Mouse (Mus musculus): ENCODE measurements around the gene Fnbp1.
A peak's percentile ranks its signal among the peaks of the same experiment; 100 is the strongest.

The Fnbp1 gene

DNA sequence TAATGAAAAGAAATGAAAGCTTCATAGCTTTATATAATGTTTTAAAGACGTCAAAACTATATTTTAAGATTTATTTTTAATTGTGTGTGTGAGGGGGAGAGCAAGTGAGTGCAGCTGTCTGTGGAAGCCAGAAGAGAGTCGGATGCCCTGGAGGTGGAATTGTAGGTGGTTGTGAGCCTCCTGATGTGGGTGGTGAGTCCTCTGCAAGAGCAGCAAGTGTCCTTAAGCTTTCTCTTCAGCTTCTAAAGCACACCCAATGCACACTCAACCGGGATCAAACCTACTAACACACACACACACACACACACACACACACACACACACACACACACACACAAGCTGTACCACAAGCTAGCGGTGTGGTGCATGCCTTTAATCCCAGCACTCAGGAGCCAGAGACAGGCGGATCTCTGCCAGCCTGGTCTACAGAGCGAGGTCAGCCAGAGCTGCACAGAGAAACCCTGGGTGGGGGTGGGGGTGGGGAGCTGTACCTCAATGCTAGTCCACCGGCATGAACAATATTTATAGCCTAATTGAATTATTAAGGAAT, 74.0 kb downstream of the Fnbp1 start:
- DNase-seq (ENCODE audit: low read depth), result no peak

DNA sequence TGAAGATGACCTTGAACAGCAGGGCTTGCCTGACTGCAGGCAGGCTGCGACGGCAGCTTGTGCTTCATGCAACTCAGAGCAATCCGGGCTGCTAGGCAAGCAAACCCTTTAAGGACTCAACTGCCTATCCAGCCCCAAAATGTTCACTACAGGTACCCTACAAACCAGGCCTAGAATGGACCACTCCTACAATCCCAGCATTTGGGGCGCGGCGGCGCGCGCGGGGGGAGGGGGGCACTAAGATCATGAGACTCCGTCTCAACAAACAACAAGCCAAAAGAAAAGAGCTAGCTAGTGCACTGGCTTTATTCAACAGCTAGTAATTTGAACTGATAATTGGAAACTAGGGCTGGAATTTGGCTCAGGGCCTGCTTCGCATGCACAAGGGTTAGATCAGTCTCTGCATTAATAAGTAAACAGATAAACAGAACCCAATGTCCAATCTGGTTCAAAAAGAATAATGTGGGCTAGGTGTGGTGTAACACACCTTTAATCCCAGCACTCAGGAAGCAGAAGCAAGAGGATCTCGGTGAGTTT, 74.7 kb downstream of the Fnbp1 start:
- no peak for DNase-seq (ENCODE audit: low read depth)

DNA sequence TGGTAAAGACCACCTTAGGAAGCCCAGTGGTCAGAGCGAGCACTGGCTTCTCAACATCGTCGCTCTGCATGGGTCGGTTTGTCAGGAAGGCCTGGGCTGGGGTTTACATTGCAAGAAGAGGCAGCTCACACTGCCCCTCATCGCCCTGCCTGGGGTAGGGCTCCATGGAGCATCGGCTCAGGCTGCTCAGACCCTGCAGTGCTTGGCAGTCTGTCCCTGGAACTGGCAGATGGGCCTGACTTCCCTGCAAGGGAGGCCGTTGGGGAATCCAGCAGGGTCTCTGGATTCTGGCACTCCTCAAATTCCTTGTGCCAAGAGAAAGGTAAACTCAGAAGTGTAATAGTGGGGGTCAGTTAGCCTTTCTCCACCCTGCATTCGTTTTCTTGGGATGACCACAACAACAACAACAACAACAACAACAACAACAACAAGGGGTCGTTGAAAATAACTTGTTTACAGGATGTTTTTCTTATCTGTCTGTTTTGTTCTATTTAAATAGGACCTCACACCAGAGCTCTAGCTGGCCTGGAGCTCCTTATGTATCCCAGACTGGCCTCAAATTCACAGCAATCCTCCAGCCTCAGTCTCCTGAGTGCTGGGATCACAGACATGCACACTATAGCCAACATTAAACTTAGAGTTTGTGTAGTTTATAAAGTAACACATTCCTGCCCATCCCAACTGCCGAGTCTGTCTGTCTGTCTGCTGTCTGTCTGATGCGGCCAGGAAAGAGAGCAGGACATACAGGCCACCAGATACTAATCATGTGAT, 75.6 kb downstream of the Fnbp1 start:
- no peak for DNase-seq (ENCODE audit: low read depth)

DNA sequence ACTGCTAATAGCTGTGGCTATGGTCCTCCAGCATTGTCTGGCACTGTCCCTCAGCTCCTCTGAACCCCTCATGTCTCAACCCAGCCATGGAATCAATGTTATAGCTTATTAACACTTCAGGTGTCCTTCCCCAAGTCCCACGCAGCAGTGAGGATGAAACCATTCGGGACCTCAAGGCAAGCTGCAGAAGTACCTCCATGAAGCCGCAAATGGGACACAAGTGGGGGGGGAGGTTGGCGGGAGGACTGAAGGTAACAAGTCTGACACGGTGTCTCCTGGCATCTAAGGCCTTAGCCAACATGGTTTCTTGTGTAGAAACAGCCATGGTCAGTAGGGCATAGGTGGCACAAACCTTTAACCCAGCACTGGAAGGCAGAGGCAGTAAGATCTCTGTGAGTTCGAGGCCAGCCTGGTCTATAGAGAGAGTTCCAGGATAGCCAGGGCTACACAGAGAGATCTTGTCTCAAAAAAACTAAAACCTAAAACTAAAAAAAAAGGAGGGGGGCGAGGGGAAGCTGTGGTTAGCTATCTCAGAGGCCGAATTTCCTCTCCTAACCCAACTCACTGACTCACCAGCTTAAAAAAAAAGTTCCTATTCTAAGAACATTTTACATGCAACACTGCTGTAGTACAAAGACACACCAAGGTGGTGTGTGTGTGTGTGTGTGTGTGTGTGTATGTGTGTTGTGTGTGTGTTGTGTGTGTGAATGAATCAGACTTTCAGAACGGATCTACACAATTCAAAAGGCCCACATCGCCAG, 79.8 kb downstream of the Fnbp1 start:
- peak; percentile 78 for DNase-seq (ENCODE audit: low read depth)

DNA sequence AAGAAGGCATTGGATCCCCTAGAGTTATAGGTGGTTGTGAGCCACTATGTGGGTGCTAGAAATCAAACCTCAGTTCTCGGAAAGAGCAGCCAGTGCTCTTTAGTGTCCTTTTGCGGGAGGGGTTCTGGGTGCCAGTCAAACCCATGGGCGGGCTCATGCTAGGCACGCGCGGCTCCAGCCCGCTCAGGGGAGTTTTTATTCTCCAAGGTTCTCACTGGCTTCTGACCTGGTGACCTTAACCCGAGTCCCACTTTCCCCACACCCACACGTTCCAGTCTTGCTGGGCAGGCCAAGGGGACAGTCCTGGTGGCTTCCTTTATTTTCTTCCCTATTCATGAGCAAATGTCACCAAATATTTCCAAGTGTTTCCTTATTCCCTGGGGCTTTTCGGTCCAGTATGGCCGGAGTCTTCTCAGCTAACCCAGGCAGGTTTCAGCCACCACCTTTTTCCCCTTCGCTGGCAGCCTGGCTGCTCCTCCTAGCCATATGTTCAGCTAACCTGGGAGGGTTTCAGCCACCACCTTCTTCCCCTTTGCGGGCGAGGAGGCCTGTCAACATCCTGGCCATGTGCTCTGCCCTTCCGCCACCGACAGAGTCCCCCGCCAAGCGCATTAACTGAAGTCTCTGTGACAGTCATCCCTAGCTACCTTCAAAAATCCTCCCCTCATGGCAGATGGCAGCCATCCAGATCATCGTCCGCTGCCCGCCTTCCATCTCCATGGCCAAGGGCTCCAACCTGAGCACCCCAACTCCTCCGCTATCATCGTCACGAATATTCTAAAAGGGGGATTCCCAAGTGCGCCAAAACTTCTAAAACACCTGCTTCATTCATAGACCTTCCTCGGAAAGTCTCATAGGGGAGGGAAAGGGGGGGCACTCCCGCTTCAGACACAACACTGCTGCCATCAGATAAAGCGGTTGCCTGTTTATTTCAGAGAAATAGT, 80.7 kb downstream of the Fnbp1 start:
- peak; percentile 86 for DNase-seq (ENCODE audit: low read depth)

DNA sequence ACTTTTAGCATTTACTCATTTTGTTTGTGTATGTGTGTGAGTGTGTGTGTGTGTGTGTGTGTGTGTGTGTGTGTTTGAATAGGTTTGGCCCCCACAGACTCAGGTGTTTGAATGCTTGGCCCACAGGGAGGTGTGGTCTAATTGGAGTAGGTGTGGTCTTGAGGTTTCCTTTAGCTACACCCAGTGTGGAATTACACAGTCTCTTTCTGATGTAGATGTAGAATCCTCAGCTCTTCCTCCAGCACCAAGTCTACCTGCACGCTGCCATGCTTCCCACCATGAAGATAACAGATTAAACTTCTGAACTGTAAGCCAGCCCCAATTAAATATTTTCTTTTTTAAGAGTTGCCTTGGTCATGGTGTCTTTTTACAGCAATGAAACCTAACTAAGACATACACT, 81.5 kb downstream of the Fnbp1 start:
- peak; percentile 53 for DNase-seq (ENCODE audit: low read depth)

DNA sequence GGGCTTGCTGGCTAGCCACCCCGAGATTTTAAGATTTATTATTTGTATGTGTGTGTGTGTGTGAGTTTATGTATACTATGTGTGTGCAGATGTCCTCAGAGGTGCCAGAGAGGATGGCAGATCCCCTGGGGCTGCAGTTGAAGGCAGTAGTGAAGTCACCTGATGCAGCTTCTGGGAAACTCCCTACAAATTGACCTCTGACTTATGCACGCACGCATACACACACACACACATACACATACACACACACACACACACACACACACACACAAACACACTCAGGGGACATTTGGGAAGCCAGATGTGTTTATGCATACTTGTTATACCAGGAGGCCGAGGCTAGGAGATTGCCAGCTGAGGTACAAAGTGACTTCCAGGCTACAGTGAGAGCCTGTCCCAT, 83.4 kb downstream of the Fnbp1 start:
- DNase-seq (ENCODE audit: low read depth), result no peak

DNA sequence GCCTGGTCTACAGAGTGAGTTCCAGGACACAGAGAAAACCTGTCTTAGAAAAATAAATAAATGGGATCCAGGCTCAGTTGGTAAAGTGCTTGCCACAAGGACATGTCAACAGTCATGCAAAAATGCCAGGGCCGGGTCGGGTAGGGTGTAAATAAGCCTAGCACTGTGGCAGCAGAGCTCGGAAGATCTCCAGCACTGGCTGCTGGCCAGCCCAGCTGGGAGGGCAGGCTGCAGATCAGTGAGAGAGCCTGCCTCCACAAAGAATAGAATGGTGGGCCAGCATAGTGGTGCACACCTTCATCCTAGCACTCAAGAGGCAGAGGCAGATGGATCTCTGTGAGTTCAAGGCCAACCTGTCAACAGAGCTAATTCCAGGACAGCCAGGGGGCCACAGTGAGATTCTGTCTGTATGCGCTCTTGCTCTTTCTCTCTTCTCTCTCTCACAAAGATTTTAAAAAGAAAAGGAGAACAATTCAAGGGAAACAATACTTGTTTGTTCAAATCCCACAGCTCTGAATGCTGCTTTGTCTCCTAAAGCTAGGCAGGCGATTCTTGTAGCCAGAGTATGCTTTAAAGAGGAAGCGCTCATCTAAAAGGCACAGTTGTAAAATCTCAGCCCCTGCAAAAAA, 84.1 kb downstream of the Fnbp1 start:
- no peak for DNase-seq (ENCODE audit: low read depth)

DNA sequence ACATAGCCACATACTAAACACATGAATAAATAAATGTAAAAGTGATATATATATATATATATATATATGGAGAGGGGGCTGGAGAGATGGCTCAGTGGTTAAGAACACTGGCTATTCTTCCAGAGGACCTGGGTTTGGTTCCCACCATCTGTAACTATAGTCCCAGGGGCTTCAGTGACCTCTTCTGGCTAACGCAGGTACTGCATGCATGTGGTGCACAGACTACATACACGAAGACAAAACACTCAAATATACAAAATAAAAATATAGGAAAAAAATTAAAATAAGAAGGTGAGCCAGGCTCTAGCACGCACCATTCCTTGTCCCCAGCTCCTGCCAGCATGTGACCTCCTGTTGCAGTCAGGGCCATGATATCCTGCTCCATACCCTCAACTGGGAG, 85.7 kb downstream of the Fnbp1 start:
- peak; percentile 29 for DNase-seq (ENCODE audit: low read depth)

DNA sequence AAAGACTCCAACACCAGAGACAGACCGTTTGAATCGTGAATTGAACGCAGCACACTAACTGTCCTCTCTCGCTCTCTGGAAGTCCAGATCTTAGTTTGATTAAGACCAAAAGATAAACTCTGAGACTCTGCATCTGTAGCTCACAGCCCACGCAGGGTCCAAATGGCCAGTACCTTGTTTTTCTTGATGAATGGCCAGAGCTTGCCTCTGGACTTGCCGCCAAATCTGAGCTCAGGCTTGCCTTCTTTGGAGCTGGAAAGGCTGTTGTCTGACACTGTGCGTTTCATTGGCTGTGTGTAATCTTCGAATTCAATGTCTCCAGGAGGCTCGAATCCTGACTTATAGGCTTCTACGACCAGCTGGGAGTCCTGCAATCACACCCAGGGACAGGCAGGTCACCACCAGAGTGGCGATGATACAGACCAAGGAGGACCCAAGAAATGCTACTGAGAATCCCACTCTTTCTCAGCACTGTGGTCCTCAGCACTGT, 87.9 kb downstream of the Fnbp1 start:
- DNase-seq (ENCODE audit: low read depth), result no peak

DNA sequence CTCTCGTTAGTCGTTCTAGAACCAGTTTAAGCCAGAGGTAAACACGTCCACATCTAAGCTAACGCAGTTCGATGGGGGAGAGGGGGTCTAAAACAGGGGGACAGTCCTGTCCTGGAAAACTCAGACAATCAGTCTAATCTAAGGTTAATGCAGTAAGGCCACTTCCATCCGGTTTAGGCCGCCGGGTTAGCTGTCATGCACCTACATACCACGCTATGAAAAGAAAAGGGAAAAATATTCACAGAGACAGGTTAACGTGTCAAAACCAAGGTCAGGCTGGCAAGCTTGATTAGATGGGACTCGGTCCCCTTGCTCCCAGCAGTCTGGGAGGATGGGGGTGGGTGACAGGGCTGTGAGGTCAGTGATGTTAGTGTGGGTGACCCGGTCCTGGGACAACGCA, 88.4 kb downstream of the Fnbp1 start:
- no peak for DNase-seq (ENCODE audit: low read depth)

DNA sequence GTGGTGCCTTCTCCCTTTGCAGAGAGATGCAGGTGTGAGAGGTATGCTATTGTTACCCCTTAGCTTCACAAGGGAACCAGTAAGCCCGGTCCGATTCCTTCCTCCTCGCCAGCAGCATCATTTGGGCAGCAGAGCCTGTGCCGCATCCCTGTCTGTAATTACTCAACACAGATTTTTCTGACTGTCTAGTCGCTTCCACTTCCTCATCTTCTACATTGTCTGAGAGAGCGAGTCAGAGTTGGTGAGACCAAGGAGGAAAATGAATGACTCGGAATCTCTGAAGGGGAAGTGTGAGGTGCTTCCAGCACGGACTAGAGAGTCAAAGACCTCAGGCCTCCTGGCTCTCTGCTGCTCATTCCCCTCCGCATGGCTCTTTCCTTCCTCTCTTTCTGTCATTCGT, 89.4 kb downstream of the Fnbp1 start:
- no peak for DNase-seq (ENCODE audit: low read depth)

DNA sequence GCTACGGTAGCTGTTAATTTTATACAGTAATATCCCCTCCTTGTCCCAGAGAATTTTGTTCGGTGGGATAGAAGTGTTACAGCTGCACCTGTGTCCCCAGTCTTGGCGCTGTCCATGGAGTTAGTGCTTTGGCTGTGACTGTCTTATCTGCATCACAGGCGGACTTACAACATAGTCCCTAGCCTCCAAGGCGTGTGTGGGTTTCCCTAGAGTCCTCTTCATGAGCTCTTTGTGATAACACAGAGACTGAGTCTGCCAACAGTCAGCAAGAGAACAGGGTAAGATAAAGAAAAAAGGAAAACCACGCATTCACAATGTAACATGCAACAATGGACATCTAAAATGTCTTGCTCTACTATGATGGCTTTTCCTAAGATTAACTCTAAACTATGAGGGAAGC, 93.8 kb downstream of the Fnbp1 start:
- DNase-seq (ENCODE audit: low read depth), result no peak

DNA sequence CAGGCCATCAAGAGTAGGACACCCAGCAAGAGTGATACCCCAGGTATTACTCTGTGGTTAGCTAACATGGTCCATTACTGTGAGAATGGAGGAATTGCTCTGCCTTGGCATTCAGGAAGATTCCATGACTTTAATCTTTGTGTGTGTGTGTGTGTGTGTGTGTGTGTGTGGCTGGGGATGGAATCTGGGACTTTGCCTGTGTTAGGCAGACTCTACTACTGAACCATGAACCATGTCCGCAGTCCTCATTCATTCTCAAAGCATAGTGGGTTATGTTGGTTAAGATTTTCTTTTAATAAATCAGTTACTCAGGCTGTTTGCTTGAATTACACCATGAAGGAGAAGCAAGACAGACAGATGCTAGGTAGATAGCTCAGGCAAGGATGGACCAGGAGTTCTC, 98.0 kb downstream of the Fnbp1 start:
- no peak for DNase-seq (ENCODE audit: low read depth)

DNA sequence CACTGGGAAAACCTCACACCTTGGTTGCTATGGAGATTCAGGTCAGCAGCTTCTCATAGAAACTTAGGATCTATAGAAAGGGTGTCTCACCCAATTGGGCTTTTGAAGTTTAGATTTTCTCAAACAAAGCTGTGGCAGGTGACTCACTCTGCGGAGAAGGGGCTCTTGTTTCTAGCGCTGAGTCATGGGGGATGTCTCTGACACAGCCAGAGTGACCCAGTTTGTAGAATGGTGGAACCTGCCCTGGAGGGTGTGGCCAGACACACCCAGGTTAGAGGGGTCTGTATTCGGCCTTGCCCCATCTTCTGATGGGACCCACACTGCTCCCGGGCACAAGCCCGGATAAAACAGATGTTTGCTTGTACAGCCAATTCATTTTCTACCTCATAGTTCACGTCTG, 98.9 kb downstream of the Fnbp1 start:
- DNase-seq (ENCODE audit: low read depth), result no peak

DNA sequence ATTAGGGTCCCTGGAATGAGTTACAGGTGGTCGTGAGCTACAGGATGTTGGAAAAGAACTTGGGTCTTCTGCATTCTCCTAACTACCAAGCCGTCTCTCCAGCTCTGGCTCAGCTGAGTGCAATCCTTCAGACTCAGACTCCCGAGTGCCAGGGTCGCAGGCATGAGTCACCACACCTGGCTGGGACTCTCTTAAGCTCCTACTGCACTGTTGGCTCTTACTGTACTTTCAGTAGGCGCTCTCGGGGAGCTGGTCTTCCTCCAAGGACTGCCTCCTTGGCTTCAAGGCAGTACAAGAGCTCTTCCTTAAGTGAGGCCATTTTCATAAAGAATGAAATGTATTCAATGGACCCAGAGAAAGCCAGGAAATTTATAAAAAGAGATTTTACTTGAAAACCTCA, 100.4 kb downstream of the Fnbp1 start:
- DNase-seq (ENCODE audit: low read depth), result no peak

DNA sequence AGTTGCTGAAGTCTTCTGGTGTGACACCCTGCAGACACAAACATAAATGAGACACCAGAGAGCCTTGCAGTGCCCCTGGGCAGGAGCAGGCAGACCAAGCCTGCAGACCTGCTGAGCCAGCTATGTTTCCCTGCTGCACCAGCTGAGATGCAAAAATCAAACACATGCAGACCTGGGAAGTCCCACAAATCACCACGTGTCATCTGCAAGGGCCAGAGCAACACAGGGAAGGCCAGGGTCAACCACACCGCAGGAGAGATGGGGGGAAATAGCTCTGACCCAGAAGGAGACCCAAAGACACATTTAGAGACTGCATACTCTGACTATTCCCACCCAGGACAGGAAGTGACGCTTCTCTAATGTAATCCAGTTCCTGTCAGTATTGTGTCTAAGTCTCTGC, 101.3 kb downstream of the Fnbp1 start:
- DNase-seq (ENCODE audit: low read depth), result no peak

DNA sequence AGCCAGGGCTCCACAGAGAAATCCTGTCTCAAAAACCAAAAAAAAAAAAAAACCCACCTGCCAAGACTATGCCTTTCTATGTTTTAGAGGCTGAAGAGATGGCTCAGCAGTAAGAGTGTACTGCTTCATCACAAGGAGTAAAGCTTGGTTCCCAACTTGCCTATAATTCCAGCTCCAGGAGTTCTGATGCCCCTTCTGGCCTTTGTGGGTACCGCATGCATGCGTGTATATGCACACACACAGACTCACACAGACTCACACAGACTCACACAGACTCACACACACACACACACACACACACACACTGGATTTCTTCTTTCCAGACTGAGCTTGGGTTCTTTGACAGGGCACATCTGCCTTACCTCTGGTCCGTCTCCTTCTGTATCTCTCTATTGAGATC, 101.8 kb downstream of the Fnbp1 start:
- DNase-seq (ENCODE audit: low read depth), result no peak

DNA sequence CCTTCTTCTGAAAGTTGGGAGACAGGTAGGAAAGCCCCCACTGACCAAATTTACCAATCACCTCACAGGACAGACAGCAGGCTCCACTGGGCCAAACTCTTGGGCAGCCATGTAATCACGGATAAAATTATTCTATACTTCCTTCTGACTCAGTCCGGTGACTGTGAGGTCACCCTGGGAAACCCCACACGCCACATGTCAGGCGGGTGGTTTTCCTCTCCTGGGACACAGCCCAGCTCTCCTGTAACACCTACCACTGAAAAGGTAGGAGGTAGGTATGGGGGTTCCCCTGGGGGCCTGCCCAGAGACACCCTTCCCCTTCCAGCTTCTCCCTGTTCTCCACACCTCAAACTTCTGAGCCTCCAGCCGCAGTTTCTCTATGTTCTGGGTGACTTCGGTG, 105.0 kb downstream of the Fnbp1 start:
- no peak for DNase-seq (ENCODE audit: low read depth)

DNA sequence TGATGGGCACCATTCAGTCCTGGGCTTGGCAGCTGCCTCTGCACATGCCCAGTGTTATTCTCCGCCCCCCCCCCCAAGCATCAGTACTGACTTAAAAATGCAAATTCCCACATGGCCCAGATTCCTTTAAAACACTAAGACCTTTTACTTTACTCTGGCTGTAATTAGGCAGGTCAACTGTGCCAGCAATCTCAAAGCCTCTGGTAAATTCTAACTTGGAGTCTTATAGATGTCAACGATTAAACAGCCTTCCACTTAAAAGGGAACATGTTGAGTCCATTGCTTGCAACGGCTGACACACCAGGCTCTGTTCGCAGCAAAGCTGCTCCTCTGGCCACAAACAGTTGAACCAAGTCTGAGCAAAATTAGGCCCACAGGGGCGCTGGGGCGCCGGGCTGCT, 109.8 kb downstream of the Fnbp1 start:
- DNase-seq (ENCODE audit: low read depth), result no peak

DNA sequence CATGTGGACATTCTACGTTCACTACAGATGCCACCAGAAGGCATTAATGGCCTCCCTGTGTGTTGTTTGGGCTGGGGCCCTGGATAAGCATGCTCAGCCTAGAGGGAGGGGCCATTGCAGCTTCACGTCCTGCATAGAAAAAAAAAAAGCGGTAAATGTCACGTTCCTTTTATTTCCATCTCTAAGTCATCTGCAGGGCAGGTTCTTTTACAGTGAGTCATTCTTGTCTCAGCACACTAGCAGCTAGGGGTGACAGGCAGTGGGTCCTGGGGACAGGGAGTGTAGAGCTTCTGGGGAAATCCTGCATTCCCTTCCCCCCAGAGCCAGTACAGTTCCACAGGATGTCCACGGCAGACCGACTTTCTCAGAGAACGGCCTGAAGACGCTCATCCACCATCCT, 115.2 kb downstream of the Fnbp1 start:
- DNase-seq (ENCODE audit: low read depth), result no peak

All from naive thymus-derived CD4-positive, alpha-beta T cell, adult 2 months (primary cell).